Mouse (Mus musculus) kidney, postnatal 10 days (tissue): ENCODE data around the gene Wipf2.
"Not testable (repeated sequence)": the region's sequence is repeated elsewhere in the genome, so short reads cannot be mapped to it uniquely, and the experiment has no call there.

ENCODE experiments used
- DNase-seq: peaks from one replicate; pipeline ENCODE4 v3.0.0; 2021; ENCODE audit warnings: mixed read lengths

Gene Wipf2

GRCm38 (mm10) chr11:98933151-98933550 lies 69.7 kb downstream of the Wipf2 start:
- DNase-seq = peak; percentile 86

DNA sequence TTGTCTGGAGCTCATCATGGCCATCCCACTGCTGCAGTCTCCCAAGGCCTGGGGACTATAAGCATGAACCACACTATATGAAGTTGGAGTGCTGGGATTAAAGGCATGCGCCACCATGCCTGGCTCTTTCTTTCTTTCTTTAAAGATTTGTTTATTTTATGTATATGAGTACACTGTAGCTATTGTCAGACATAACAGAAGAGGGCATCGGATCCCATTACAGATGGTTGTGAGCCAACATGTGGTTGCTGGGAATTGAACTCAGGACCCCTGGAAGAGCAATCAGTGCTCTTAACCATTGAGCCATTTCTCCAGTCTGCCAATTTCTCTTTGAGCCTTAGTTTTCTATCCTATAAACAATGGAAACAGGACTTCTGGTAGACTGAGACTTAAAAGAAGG lies 70.4 kb downstream of the Wipf2 start:
- not testable (repeated sequence) for DNase-seq

DNA sequence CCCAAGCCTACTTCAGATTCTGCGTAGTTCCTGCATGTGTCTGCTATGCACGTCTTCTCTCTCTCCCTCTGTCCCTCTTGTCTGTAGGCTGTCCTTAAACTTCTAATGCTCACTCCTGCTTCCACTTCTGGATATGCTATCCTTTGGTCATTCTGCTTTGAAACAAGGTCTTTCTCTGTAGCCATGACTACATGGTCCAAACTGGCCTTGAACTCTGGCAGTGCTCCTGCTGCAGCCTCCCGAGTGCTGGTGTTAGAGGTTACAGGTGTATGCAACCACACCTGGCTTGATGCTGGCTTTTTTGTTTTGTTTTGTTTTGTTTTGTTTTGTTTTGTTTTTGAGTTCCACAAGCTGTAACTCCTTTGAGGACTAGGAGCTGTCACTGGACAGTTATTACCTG lies 70.9 kb downstream of the Wipf2 start:
- DNase-seq = no peak

GRCm38 (mm10) chr11:98935123-98935522 lies 71.7 kb downstream of the Wipf2 start:
- peak; percentile 76 for DNase-seq

- DNase-seq = peak; percentile 89
These were observed 72.7 kb downstream of the Wipf2 start for GRCm38 (mm10) chr11:98936170-98936569.

DNA sequence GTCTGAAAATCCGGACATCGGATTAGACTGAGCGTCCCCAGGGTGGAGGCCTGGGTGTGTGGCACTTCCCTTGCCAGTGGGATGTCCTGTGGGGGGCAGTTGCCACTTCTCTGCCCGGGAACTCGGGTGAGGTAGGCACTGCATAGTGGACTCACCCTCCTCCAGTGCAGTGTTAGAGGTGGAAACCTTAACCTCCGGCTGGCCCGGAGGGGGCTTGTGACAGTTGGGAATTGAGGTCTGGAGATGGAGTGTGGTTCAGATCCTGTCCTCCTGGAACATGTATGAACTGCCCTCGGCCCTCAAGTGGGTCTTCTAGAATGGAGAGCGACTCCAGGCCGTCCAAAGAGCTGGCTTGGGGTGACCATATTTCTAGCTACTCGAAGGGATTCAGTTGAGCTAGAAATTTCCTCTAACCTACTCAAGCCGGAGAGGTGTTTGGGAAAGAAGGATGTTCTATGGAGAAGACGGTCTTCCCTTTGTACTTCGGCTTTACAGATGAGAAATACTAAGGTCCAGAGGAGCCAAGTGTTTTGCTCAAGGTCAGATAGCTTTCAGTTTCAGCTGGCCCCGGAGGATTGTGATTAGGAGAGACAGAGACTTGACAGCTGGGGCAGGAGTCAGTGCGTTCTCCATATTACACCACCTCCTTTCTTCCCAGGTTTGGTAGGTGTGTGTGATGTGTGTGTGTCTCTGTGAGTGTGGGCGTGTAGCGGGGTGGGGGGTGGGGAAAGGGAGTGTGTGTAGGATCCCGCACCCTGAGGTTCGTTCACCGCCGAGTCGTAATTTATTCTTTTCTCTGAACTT lies 73.4 kb downstream of the Wipf2 start:
- DNase-seq = peak; percentile 55

DNA sequence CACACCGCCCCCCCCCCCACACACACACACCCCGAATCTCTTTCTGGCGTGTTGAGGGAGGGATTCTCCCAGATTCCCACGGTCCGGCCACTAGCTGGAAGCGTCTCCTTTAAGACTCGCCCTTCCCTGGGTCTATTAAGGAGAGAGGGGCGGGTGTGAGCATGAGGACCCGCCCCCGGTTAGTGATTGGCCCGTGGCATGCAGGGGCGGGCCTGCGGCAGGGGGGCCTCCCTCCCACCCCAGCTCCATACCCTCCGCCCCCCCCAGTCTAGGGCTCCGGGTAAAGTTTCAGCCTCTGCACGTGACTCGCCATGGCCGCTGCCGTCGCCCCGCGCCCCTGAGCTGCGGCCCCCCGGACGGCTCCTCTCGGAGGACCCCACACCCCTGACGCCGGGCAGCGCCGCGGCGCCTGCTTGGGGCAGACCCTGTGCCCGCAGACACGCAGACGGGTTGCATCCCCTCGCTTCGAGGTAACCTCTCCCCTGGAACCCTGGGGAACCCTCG lies 74.0 kb downstream of the Wipf2 start:
- peak; percentile 95 for DNase-seq

DNA sequence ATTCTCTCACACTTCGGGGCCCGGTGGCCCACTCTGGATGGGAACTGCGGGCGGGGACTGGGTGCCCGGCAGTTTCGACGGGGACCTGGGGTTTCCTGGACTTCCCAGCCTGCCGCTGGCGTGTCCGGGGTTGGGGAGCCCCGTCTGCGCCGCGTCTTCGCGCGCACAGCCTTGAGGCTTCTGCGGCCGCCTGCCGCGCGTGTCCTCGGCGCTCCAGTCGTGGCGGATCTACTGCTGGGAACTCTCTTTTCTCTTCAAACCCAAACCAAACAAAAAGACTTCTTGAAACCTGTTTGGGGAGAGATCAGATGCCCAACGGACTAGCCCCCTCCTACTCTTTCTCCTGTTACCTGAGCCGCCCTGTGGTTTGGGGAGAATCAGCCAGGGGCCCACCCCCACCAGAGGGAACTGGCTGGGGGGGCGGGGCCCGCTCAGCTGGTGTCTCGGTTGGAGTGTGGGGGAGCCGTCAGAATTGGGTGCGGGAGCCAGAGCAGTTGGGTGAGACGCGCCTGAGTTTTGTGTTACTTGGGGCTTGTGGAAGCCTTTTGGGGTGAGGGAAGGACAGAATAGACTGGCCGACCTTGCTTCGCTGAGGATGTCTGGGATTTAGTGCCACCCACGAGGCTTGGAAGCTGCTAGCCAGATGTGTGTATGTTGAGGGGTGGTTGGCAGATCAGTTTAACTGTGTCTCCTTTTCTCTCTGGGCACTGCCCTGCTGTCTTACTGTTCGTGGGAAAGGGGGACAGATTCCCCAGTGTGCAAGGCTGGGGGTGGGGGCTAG lies 74.7 kb downstream of the Wipf2 start:
- peak; percentile 79 for DNase-seq

DNA sequence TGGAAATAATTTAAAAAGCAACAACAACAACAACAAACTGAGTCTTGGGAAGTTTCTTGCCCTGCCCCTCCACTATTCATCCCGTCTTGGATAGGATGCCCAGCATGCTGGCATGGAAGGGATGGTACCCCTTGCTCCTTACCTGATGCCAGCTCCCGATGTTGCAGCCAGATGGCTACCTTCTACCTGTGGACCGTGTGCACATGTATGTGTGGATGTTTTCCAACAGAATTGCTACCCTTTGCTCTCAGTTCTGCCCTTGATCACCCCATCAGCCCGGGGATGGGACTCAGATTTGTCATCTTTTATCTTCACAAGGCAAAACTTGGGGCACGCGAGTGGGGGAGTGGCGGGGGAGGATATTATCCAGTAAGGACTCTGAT lies 75.3 kb downstream of the Wipf2 start:
- DNase-seq = no peak

DNA sequence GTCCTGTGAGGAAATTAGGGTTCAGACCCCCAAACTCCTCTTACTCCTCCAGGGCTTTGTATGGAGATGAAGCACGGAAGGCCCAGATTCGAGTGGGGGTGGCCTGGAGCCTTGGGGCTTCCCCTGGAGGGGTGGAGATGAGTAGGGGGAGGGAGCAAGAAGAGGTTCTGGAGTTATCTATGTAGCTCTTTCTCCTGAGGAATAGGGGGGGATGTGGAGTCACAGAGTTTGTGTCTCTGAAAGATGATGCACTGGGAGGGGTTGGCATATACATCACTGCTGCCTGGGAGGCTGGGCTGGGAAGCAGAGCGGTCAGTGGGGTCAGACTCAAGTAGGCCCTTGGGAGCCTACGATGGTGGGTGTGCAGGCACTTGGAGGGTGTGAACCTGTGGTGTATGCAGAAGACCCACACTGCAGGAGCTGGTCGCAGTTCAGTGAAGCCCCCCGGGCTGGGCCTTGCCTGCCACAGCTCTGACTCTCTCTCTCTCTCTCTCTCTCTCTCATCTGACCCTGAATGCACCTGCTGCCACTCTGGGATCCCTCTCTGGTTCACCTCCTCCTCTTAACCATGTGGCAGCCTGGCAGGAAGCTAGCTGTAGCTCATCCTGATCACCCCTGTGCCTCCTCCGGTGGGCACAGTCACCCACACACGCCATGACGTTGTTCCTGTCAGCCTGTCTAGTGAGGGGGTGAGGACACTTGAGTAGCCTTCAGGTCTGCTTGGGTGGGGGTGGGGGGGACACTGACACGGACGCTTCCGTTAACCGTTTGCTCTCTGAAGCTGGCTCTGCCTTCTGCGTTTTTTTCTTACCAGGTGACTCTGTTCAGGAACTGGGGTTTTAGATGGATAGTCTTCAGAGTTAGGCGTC lies 75.9 kb downstream of the Wipf2 start:
- DNase-seq = no peak

- DNase-seq = peak; percentile 47
These were observed 76.7 kb downstream of the Wipf2 start for GRCm38 (mm10) chr11:98939953-98940641.

- DNase-seq = peak; percentile 32
These were observed 77.3 kb downstream of the Wipf2 start for GRCm38 (mm10) chr11:98940776-98941175.

DNA sequence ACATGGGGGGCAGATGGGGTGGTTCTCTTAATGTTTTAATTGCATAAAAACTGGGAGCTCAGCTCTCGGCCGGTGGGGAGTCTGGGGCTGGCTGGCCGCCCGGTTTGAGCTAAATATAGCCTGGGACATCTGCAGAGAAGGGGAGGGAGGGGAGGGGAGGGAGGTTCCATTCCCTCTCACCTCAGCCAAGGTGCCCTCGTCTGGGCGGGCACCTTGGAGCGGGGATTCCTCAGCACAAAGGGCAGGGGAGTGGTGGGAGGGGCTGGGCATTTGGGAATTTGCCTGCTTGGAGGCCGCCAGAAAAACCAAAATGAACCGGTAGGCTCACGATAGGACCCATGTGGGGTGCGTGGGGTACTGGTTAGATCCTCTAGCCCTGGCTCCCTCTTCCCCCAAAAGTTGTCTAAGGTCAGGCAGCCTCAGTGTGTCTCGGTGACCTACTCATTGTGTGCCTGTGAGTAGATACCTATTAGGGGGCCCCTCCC lies 77.9 kb downstream of the Wipf2 start:
- peak; percentile 88 for DNase-seq

GRCm38 (mm10) chr11:98941826-98942550 lies 78.5 kb downstream of the Wipf2 start:
- DNase-seq = peak; percentile 90

- no peak for DNase-seq
These were observed 79.1 kb downstream of the Wipf2 start for GRCm38 (mm10) chr11:98942555-98942922.

DNA sequence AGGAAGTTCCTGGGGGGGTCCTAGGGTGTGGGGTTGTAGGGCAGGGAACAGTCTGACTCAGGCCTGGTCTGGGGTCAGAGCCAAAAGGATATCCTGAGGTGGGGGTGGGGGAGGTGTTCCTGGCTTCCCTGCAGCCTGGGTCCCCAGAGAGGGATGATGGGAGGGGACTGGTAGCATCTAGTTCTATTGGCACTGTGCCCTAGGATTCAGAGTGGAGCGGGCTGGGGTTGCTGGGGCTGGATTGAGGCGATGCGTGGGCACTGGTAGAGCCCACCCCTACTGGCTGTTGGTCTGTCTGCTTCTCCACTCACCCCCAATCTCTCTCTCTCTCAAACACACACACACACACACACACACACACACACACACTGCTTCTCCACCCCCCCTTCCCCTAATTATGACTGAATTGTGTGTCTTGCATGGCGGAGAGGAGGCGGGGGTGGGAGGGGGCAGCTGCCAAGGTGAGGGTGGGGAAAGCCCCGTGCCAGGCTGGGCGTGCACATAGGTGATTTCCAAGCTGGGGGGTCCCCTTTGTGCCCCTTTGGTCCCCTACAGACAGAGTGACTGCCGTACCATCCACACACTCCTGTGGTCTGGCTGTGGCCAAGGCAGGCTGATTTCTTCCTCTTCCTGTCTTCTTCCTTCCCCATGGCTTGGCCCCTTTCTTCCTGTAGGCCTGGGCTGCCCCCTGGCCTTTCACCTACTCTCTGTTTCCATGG lies 79.6 kb downstream of the Wipf2 start:
- DNase-seq = peak; percentile 81

DNA sequence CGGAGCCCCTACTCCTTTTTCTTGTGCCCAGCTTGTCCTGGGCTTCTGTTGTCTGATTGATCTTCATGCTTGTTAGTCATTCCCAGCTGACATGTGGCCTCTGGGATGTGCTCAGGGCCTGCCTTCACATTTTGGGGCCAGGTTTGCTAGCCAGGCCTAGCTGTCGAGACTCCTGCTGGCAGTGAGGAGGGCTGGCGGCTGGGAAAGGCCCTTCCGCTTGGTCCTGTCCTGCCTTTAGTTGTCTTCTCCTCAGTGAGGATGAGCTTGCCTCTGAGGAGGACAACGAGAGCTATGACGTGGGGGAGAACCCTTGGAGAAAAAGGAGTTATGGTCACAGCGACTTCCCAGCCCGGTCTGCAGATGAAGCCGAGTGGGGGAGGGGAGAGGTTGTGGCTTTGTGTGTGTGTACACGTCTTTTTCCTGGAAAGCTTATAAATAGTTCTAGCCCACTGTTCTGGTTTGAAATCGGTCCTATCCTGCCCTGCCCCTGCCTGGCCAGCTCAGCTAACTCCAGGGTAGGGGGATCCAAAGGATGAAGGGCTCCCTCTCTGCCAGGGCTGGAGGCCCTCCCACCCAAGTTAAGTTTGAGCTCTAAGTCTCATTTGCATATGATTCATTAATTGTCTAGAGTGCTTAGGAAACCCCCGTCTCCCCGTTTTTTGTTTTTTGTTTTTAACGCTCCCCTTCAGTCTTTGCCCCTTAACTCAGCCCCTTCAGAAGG lies 80.5 kb downstream of the Wipf2 start:
- peak; percentile 80 for DNase-seq

- DNase-seq = peak; percentile 33
These were observed 81.6 kb downstream of the Wipf2 start for GRCm38 (mm10) chr11:98944897-98945604.

- peak; percentile 87 for DNase-seq
These were observed 82.2 kb downstream of the Wipf2 start for GRCm38 (mm10) chr11:98945605-98945977.
